Mouse (Mus musculus) embryonic fibroblast, embryonic 13.5 days (primary cell): ENCODE results near the gene Aip.

ENCODE experiments used
- CTCF ChIP-seq: IDR thresholded peaks from 2 replicates; pipeline ENCODE4 v1.5.1; 2011; ENCODE audit warnings: mild to moderate bottlenecking, control low read depth, low read length, moderate library complexity, borderline replicate concordance; ENCODE audit not compliant: insufficient read depth
- POLR2A ChIP-seq: IDR thresholded peaks from 2 replicates; pipeline ENCODE4 v1.6.1; 2011; ENCODE audit warnings: low read depth, mild to moderate bottlenecking, control low read depth, low read length, moderate library complexity

GRCm38 (mm10) chr19:4130106-4130505 lies 4.4 kb upstream of the Aip start:
- TF ChIP-seq CTCF (no peak), POLR2A (no peak)
